Mouse (Mus musculus) small intestine, adult 2 months (tissue): Measurements from ENCODE around the gene Fgf7.

Experiments
- CTCF ChIP-seq: fragments of 200-500 bp; IDR thresholded peaks from 2 replicates; pipeline ENCODE4 v1.5.1; 2012; ENCODE audit warnings: low read depth, mild to moderate bottlenecking, control low read depth, inconsistent platforms, low read length, moderate library complexity, mixed read lengths; ENCODE audit not compliant: insufficient replicate concordance, insufficient read length; ENCODE audit errors: extremely low read depth
- POLR2A ChIP-seq: fragments of 200-500 bp; IDR thresholded peaks from 2 replicates; pipeline ENCODE4 v1.6.1; 2012; ENCODE audit warnings: low read depth, mild to moderate bottlenecking, control low read depth, inconsistent platforms, low read length, moderate library complexity

DNA sequence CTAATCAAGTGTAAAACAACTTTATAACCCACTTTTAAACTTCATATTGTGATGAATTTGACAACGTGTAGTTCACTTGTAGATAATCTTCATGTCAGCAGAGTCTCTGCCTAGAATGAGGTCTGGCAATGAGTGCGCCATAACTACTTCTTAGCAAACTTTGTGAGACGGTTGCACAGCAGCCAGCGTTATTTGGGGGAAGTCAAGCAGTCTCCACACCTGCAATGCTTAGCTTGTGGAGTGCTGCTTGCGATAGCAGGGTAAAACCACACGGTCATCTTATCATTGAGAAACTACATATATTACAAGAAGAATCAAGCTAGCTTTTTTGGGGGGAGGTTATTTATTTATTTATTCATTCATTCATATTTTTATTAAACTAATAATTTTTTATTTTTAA, 42.0 kb downstream of the Fgf7 start:
- TF ChIP-seq CTCF = no peak
- no peak for TF ChIP-seq POLR2A
